Mouse (Mus musculus): ENCODE data around the gene Anks1b. TPM values are rescaled to one million over a fixed set of nuclear protein-coding genes. Genes with fewer than 3 reads are reported as not detected.
A peak's percentile ranks its signal among the peaks of the same experiment; 100 is the strongest.

Gene Anks1b
- polyA plus RNA-seq (2016; fragmentation: Nextera tagmentation; extraction: Ambion mirVana), result 23.6 and 26.7 TPM in 2 replicates

DNA sequence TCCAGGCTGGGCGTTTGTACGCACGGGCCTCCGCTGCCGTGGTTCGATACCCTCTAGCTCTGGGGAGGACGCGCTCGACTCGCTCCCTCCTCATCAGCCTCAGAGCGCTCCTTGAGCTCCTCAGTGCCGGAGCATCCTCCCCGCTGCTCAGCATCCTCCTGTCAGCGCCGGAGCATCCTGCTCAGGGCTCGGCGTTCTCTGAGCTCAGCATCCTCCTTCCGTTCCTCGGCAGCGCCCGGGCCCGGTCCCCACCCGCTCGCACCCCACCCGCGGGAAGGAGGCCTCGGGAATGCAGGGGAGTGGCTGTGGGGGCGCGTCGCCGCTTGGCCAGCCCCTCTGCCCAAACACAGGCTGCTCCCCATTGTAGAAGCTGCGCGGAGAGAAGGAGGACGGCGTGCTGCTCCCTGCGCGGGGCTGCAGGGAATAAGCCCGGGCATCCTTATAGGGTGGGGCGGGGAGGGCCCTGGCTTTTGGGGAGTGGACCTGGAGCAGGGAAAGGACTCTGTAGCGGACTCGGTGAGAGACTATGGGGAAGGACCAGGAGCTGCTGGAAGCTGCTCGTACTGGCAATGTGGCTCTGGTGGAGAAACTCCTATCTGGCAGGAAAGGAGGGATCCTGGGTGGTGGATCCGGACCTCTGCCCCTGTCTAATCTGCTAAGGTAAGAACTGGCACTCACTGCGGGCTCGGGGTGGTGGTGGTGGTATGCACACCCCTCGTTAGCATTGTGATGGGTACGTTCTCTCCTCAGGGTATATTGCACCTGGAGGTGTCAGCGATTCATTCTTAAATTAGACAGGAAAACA lies at the start of gene Anks1b:
TSS of gene Anks1b (plus strand) at position 364 of the 805 bp plus-strand sequence.
- H3K9me3 ChIP-seq, result no peaks in the 10 kb centered on the region
- peak; percentile 87 for ATAC-seq (ENCODE audit: low FRiP score)
- peaks cover 7% of the 10 kb centered on the region; the same call in 1 of the 2 replicates for H3K27me3 ChIP-seq
- under 1% methylated on average over 46 of the region's 48 CpGs for WGBS
- H3K4me1 ChIP-seq, result 0 out of 2 replicates have a peak, but pooled peaks cover 7% of the 10 kb centered on the region
- H3K27ac ChIP-seq, result peak within 1 kb of the TSS; percentile 90
- H3K4me2 ChIP-seq, result peak within 1 kb of the TSS; percentile 88
- H3K36me3 ChIP-seq (replicated peaks), result no peaks in the 10 kb centered on the region
- peak within 1 kb of the TSS; percentile 77 for H3K4me3 ChIP-seq (replicated peaks)
- H3K9ac ChIP-seq, result peak within 1 kb of the TSS; percentile 78

DNA sequence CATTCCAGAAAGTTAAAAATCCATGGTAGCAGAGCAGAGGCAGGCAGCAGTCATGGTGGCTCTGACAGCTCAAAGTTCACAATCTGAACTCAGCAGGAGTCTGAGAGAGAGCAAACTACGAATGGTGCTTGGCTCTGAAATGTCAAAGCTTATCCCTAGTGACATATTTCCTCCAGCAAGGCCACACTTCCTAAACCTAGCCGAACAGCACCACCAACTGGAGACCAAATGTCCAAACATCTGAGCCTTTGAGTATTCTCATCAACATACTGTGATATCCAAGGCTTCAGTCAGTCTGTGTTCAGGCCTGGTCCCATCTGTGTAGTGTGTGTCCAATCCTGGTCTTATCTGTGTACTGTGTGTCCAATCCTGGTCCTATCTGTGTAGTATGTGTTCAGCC lies 49.4 kb upstream of the Anks1b start:
- Histone ChIP-seq H3K4me1 (no peaks in the 10 kb centered on the region), H3K4me2 (no peak overlapping the region), H3K9ac (no peak overlapping the region), H3K27ac (no peak overlapping the region), H3K4me3 (replicated peaks) (no peak overlapping the region), H3K9me3 (no peaks in the 10 kb centered on the region), H3K36me3 (replicated peaks) (no peaks in the 10 kb centered on the region), H3K27me3 (no peaks in the 10 kb centered on the region)
- WGBS, result 53% methylated on average over 2 of the region's 2 CpGs
- ATAC-seq (ENCODE audit: low FRiP score), result no peak

DNA sequence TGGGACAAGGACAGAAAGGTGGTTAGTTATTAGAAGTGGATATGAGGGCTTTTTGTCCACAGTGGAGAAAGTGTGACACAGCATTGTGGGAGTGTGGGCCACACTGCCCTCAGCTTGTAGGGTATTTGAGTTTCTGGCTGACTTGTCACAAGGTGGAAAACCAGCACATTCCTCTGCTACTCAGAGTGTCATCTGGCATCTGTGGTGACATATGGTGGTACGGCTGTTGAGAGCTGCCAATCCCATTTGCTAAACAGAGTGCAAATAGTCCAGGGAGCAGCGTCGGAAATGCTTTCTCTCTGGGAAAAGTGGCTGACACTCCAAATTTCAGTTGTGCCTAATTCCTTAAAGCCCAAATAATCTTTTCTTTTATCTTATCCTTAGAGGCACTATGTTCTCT lies 46.4 kb upstream of the Anks1b start:
- ATAC-seq (ENCODE audit: low FRiP score), result no peak
- Histone ChIP-seq H3K27ac (no peak overlapping the region), H3K9me3 (no peaks in the 10 kb centered on the region), H3K4me2 (no peak overlapping the region), H3K4me3 (replicated peaks) (no peak overlapping the region), H3K27me3 (no peaks in the 10 kb centered on the region), H3K36me3 (replicated peaks) (no peaks in the 10 kb centered on the region), H3K4me1 (no peaks in the 10 kb centered on the region), H3K9ac (no peak overlapping the region)
- 65% methylated on average over 3 of the region's 3 CpGs for WGBS

- Histone ChIP-seq H3K27ac (no peak overlapping the region), H3K36me3 (replicated peaks) (no peaks in the 10 kb centered on the region), H3K4me1 (no peaks in the 10 kb centered on the region), H3K4me3 (replicated peaks) (no peak overlapping the region), H3K27me3 (no peaks in the 10 kb centered on the region), H3K9me3 (no peaks in the 10 kb centered on the region), H3K9ac (no peak overlapping the region), H3K4me2 (no peak overlapping the region)
- ATAC-seq (ENCODE audit: low FRiP score), result no peak
- WGBS, result 81% methylated on average over 4 of the region's 4 CpGs
Observed at GRCm38 (mm10) chr10:89832334-89832733, 41.0 kb upstream of the Anks1b start.

GRCm38 (mm10) chr10:89833166-89833565 lies 40.1 kb upstream of the Anks1b start:
- Histone ChIP-seq H3K27me3 (no peaks in the 10 kb centered on the region), H3K27ac (no peak overlapping the region), H3K36me3 (replicated peaks) (no peaks in the 10 kb centered on the region), H3K9me3 (no peaks in the 10 kb centered on the region), H3K9ac (no peak overlapping the region), H3K4me2 (no peak overlapping the region), H3K4me1 (no peaks in the 10 kb centered on the region), H3K4me3 (replicated peaks) (no peak overlapping the region)
- 86% methylated on average over 10 of the region's 10 CpGs for WGBS
- no peak for ATAC-seq (ENCODE audit: low FRiP score)

DNA sequence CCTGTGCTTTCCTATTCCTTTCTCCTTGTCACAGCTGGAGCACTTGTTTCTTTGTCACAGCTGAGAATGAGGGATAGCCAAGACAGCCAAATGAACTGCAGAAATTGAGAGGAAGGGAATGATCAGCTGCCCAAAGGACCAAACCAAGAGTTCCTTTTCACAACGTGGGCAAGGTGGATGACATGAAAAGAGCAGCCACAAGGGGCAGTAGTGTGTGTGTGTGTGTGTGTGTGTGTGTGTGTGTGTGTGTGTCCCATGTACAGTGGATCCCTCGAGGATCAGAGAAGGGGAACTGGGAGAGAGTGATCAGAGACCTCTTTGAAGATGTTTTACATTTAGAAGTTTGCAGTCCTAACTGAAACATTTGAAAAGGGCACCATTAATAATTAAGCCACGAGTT lies 35.8 kb upstream of the Anks1b start:
- no peak for ATAC-seq (ENCODE audit: low FRiP score)
- no peaks in the 10 kb centered on the region for H3K9me3 ChIP-seq
- no peaks in the 10 kb centered on the region for H3K27me3 ChIP-seq
- no peak overlapping the region for H3K4me3 ChIP-seq (replicated peaks)
- H3K4me2 ChIP-seq, result no peak overlapping the region
- WGBS, result 51% methylated on average over 3 of the region's 3 CpGs
- no peaks in the 10 kb centered on the region for H3K4me1 ChIP-seq
- H3K27ac ChIP-seq, result no peak overlapping the region
- no peaks in the 10 kb centered on the region for H3K36me3 ChIP-seq (replicated peaks)
- no peak overlapping the region for H3K9ac ChIP-seq

- Histone ChIP-seq H3K9me3 (no peaks in the 10 kb centered on the region), H3K27me3 (no peaks in the 10 kb centered on the region), H3K4me3 (replicated peaks) (no peak overlapping the region), H3K4me1 (no peaks in the 10 kb centered on the region), H3K9ac (no peak overlapping the region), H3K4me2 (no peak overlapping the region), H3K36me3 (replicated peaks) (no peaks in the 10 kb centered on the region), H3K27ac (no peak overlapping the region)
- 91% methylated on average over 3 of the region's 3 CpGs for WGBS
- ATAC-seq (ENCODE audit: low FRiP score), result no peak
Observed at GRCm38 (mm10) chr10:89838834-89839233, 34.5 kb upstream of the Anks1b start.

DNA sequence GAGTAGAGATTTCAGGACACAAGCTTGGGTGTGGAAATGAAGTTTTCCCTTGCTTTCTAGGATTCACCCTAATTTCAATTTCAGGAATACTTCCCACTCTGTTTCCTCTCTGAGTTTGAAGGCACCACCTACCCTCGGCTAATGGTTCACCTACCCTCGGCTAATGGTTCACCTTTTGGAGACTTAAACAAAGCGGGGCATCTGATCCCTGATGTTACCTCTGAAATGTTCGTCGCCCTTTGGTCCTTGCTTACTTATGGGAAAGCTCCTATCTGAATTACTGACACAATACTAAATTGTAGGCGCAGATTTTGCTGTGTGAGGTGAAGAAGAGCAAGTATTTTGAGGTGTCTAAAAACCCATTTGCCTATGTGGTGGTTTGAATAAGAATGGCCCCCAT lies 22.4 kb upstream of the Anks1b start:
- Histone ChIP-seq H3K27me3 (no peaks in the 10 kb centered on the region), H3K36me3 (replicated peaks) (no peaks in the 10 kb centered on the region), H3K9me3 (0 out of 2 replicates have a peak, but pooled peaks cover 3% of the 10 kb centered on the region), H3K4me1 (no peaks in the 10 kb centered on the region), H3K9ac (no peak overlapping the region), H3K4me3 (replicated peaks) (no peak overlapping the region), H3K4me2 (no peak overlapping the region), H3K27ac (no peak overlapping the region)
- no peak for ATAC-seq (ENCODE audit: low FRiP score)
- 97% methylated on average over 6 of the region's 6 CpGs for WGBS

GRCm38 (mm10) chr10:89855251-89855875 lies 17.9 kb upstream of the Anks1b start:
- 85% methylated on average over 5 of the region's 5 CpGs for WGBS
- no peak overlapping the region for H3K4me3 ChIP-seq (replicated peaks)
- H3K27me3 ChIP-seq, result no peaks in the 10 kb centered on the region
- H3K9me3 ChIP-seq, result no peaks in the 10 kb centered on the region
- H3K4me1 ChIP-seq, result no peaks in the 10 kb centered on the region
- H3K27ac ChIP-seq, result no peak overlapping the region
- H3K4me2 ChIP-seq, result no peak overlapping the region
- ATAC-seq (ENCODE audit: low FRiP score), result no peak
- H3K36me3 ChIP-seq (replicated peaks), result no peaks in the 10 kb centered on the region
- H3K9ac ChIP-seq, result no peak overlapping the region

DNA sequence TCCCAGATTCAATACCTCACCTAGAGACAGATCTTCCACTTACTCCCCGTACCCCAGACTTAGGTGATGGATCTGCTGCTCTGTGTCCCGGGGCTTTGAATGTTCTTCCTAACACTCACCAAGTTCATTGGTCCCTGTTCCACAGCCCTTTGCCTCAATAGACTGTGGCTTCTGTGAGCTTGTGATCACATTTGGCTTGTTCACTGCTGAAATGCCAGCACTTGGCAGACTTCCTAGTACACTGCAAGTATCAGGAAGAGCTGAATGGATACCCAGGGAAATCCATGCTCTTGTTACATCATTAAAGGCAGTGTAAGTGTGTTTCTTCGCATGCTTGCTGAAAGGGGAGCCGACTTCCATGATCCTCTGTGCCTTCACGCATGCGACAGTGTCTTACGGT lies 17.0 kb upstream of the Anks1b start:
- Histone ChIP-seq H3K4me1 (no peaks in the 10 kb centered on the region), H3K27ac (no peak overlapping the region), H3K4me3 (replicated peaks) (no peak overlapping the region), H3K9me3 (no peaks in the 10 kb centered on the region), H3K27me3 (no peaks in the 10 kb centered on the region), H3K4me2 (no peak overlapping the region), H3K36me3 (replicated peaks) (no peaks in the 10 kb centered on the region), H3K9ac (no peak overlapping the region)
- no peak for ATAC-seq (ENCODE audit: low FRiP score)
- 92% methylated on average over 7 of the region's 7 CpGs for WGBS

DNA sequence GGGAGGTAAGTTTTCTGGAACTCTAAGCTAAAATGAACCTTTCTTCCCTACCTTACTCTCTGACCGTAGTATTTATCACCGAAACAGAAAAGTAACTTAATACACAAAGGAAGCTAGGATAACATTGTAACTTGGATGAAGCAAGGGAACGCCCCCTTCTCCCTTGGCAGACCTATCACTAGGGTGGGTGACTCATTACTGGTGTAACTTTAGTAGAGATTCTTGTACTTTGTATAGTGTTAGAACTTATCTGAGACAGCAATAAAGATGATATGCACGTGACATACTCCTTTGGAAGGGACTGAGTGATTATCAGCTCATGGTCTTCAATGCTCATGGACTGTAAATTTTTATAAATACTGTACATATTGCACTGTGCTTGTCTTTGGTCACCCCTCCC lies 5.1 kb upstream of the Anks1b start:
- WGBS, result 91% methylated on average over 4 of the region's 4 CpGs
- H3K4me1 ChIP-seq, result no peaks in the 10 kb centered on the region
- H3K9me3 ChIP-seq, result no peaks in the 10 kb centered on the region
- peaks cover 1% of the 10 kb centered on the region; the same call in 1 of the 2 replicates for H3K27me3 ChIP-seq
- no peak overlapping the region for H3K27ac ChIP-seq
- no peak overlapping the region for H3K4me2 ChIP-seq
- no peaks in the 10 kb centered on the region for H3K36me3 ChIP-seq (replicated peaks)
- ATAC-seq (ENCODE audit: low FRiP score), result no peak
- no peak overlapping the region for H3K4me3 ChIP-seq (replicated peaks)
- H3K9ac ChIP-seq, result no peak overlapping the region

DNA sequence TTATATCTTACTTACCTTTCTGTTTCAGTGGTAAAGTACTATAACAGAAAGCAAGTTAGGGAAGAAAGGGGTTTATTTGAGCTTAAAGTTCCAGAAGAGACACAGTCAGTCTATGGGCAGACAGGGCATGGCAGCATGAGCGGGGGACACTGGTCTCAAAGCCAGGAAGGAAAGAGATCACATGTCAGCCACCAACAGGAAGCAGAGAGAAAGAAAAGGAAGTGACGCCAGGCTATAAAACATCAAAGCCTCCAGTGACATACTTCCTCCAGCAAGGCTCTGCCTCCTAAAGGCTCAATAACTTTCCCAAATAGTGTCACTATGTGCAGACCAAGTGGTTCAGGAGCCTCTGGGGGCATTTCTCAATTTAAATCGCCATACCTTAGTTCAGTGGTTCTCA lies 4.5 kb upstream of the Anks1b start:
- Histone ChIP-seq H3K27ac (no peak overlapping the region), H3K9ac (no peak overlapping the region), H3K4me3 (replicated peaks) (no peak overlapping the region), H3K36me3 (replicated peaks) (no peaks in the 10 kb centered on the region), H3K4me1 (0 out of 2 replicates have a peak, but pooled peaks cover 3% of the 10 kb centered on the region), H3K9me3 (no peaks in the 10 kb centered on the region), H3K27me3 (peaks cover 4% of the 10 kb centered on the region; the same call in 1 of the 2 replicates), H3K4me2 (no peak overlapping the region)
- ATAC-seq (ENCODE audit: low FRiP score), result no peak
- 81% methylated on average over 3 of the region's 3 CpGs for WGBS
